Mouse (Mus musculus): Measurements from ENCODE around the gene Ndufa4. TPM values are rescaled to one million over a fixed set of nuclear protein-coding genes. Genes with fewer than 3 reads are reported as not detected.
A peak's percentile ranks its signal among the peaks of the same experiment; 100 is the strongest.
"Not testable (repeated sequence)": the region's sequence is repeated elsewhere in the genome, so short reads cannot be mapped to it uniquely, and the experiment has no call there.

Ndufa4 gene
- polyA plus RNA-seq, 1 experiment, result 1,373 TPM

DNA sequence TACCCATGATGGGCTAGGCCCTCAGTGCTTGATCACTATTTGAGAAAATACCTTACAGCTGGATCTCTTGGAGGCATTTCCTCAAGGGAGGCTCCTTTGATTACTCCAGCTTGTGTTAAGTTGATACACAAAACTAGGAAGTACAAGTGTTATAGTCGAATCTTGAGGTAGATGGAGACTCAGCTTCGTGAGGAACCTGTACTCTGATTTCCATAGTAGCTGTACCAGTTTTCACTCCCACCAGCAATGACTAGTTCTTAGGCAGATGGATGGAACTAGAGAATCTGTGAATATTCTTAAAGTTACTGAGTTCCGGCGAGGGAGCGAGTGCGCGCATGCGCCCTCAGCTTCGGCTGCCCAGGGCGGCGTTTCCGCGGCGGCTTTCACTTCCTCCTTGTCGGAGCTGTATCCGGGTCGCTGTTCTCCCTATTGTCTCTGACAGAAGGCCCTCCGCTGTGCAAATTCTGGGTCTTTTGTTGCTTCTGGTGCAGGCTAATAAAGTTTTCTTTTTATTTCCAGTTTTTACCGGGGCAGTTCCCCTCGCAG, 18.3 kb upstream of the Ndufa4 start:
- WGBS, result under 1% methylated on average over 20 of the region's 20 CpGs
- TF ChIP-seq CTCF (IDR thresholded peaks at IDR 0.05; ENCODE audit: borderline replicate concordance, insufficient read depth, low read depth, low read length) (no peak), POLR2A (IDR thresholded peaks at IDR 0.05; ENCODE audit: borderline replicate concordance, insufficient read depth, low read length) (peak; percentile 57; the same call in 1 of the 2 replicates)
- Histone ChIP-seq H3K27ac (ENCODE audit: insufficient read depth, low read length) (peak overlapping the region; percentile 51; the same call in 1 of the 2 replicates), H3K4me1 (ENCODE audit: control insufficient read depth, insufficient read depth, low read length) (peaks cover 2% of the 10 kb centered on the region; the same call in 1 of the 2 replicates), H3K27me3 (ENCODE audit: control insufficient read depth, insufficient read depth, low read length) (no peaks in the 10 kb centered on the region), H3K4me3 (replicated peaks; ENCODE audit: insufficient read depth, low read depth, low read length) (peak overlapping the region; percentile 92)
- peak; percentile 82 to 85 for DNase-seq

DNA sequence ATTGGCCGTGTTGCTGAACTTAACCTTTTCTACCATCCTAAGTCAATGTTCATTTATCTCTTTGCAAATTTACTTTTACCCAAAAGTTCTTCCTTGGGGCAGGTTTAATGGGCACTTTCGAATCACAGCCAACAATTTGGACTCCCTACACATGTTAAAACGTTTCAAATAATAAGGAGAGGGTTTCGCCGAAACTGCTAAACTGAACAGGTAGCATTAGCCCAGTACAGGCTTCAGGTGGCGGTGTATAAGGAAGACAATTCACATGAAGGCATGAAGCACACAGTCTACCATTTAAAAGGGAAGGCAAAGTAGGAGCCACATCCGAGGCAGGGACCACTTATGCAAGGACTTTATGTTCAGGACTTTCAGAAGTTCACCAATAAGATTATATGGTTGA, 873 bp upstream of the Ndufa4 start:
- TF ChIP-seq CTCF (IDR thresholded peaks at IDR 0.05; ENCODE audit: borderline replicate concordance, insufficient read depth, low read depth, low read length), result no peak
- no peak for DNase-seq
- Histone ChIP-seq H3K4me3 (replicated peaks; ENCODE audit: insufficient read depth, low read depth, low read length) (peak overlapping the region; percentile 85), H3K4me1 (ENCODE audit: control insufficient read depth, insufficient read depth, low read length) (no peaks in the 10 kb centered on the region), H3K27me3 (ENCODE audit: control insufficient read depth, insufficient read depth, low read length) (no peaks in the 10 kb centered on the region), H3K27ac (ENCODE audit: insufficient read depth, low read length) (no peak overlapping the region)
- WGBS, result 18% methylated on average over 7 of the region's 7 CpGs

DNA sequence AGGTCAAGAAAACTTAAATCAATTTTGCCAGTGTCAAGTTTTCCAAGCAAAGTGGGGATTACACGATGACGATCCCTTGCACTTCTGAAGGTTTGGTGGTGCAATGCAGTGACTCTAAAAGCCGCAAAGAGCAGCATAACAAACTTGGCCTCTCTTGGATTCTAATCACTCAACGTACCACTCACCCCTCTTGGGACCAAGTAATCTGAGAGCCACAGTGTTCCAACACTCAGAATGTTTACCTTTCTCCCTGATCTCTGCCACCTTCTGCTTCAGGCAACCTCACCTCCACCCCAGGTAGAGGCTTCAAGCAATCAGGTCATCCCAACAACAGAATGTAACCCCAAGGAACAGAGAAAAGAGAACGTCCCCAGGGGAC, 418 bp downstream of the Ndufa4 start:
- H3K27ac ChIP-seq (ENCODE audit: insufficient read depth, low read length), result peak overlapping the region; percentile 95
- WGBS, result 0% methylated on average over 5 of the region's 5 CpGs
- H3K27me3 ChIP-seq (ENCODE audit: control insufficient read depth, insufficient read depth, low read length), result no peaks in the 10 kb centered on the region
- H3K4me3 ChIP-seq (replicated peaks; ENCODE audit: insufficient read depth, low read depth, low read length), result peak overlapping the region; percentile 95
- TF ChIP-seq POLR2A (IDR thresholded peaks at IDR 0.05; ENCODE audit: borderline replicate concordance, insufficient read depth, low read length), result no peak
- TF ChIP-seq CTCF (IDR thresholded peaks at IDR 0.05; ENCODE audit: borderline replicate concordance, insufficient read depth, low read depth, low read length), result no peak
- no peaks in the 10 kb centered on the region for H3K4me1 ChIP-seq (ENCODE audit: control insufficient read depth, insufficient read depth, low read length)
- no peak for DNase-seq

DNA sequence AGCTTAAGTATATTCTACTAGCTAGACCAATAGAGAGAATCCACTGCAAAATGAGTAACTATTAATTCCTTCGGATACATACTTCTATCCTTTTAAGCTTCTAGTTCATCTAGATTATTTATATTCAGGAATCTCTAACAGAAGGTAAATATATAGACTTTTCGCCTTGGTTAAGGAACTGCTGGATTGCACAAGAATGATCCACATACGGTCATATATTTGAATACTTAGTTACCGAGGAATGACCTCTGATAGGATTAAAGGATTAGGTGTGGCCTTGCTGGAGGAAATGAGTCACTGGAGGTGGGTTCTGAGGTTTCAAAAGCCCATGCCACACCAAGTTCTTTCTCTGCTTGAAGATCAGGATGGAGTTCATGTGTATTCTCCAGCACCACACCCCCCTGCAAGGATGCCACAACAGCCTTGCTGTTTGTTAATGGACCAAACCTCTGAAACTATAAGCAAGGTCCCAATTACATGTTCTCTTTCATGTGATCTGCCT, 6.4 kb downstream of the Ndufa4 start:
- no peaks in the 10 kb centered on the region for H3K4me1 ChIP-seq (ENCODE audit: control insufficient read depth, insufficient read depth, low read length)
- no peak overlapping the region for H3K27ac ChIP-seq (ENCODE audit: insufficient read depth, low read length)
- DNase-seq, result no peak
- WGBS, result 91% methylated on average over 4 of the region's 4 CpGs
- no peak overlapping the region for H3K4me3 ChIP-seq (replicated peaks; ENCODE audit: insufficient read depth, low read depth, low read length)
- TF ChIP-seq POLR2A (IDR thresholded peaks at IDR 0.05; ENCODE audit: borderline replicate concordance, insufficient read depth, low read length), result no peak
- TF ChIP-seq CTCF (IDR thresholded peaks at IDR 0.05; ENCODE audit: borderline replicate concordance, insufficient read depth, low read depth, low read length), result no peak
- H3K27me3 ChIP-seq (ENCODE audit: control insufficient read depth, insufficient read depth, low read length), result no peaks in the 10 kb centered on the region

DNA sequence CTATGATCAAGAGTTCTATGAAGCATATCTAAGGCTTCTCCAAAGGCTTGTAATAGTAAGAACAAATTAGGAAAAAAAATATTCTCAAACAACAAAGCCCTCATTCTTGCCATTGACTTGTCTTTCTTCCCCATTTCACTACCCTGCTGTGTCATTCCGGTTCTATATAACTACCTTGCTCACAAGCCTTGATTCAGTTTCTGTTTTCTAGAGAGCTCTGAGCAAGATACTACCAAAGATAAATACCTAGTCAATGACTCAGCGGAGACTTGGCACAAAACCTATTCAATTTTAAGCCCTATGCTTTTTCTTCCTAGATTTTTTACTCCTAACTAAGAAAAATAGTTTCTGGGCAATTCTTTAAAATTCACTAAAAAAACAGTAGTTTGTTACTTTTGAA, 31.9 kb downstream of the Ndufa4 start:
- H3K27ac ChIP-seq (ENCODE audit: insufficient read depth, low read length); DNase-seq; H3K4me3 ChIP-seq (replicated peaks; ENCODE audit: insufficient read depth, low read depth, low read length); H3K4me1 ChIP-seq (ENCODE audit: control insufficient read depth, insufficient read depth, low read length); H3K27me3 ChIP-seq (ENCODE audit: control insufficient read depth, insufficient read depth, low read length): not testable (repeated sequence)
- no CpG with 5 or more reads among the region's 2 CpGs for WGBS

Other genes starting within 250 kb of the Ndufa4 start
- 37.9 and 42.7 TPM in 2 replicates for gene Phf14, start 312 bp upstream of the Ndufa4 start, polyA plus RNA-seq (2012; rRNA removed)